ENCODE assay signal across 11 mouse cellular contexts in the genomic region with DNA sequence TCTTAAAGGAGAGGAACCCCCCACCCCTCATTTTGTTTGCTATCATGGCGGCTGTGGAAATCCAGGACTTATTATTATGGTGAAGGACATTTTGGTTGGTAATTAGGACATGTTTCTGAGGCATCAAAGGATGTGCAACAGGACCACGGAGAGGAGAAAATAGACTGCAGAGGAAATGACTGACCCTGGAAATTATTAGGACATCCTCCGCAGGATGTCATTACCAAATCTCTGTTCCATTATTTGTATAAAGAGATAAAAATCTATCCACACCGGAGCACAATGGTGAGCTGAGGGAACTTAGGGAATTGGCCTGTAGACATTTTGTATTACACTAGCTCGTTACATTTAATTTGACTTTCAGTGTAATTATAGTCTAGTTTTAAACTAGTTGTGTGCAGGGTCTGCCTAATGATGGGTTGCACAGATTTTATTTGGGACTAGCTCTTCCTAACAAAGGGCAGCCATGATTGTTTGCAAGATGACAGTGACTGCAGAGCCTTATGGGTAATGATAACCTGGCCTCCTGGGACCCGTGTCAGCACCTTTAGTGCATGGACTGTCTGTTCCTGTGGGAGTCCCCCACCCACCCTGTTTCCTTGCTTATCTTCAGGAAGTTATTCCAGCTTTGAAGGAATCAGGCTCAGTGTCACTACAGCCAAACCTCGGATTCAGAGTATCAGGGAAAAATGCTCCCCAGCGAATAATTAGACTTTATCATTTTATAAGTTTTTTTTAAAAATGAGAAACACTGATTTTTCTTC. TPM values are rescaled to one million over a fixed set of nuclear protein-coding genes. Genes with fewer than 3 reads are reported as not detected.
DNase-seq lines count a peak whose midpoint lies in the region; TF ChIP-seq lines count a peak whose summit lies in the region.
"Had no signal": no experiment of that assay in that cellular context is flagged by ENCODE, and none has a peak within 500 bp of the region (broad histone marks: within the 10 kb centered on the region; RNA-seq: fewer than 3 reads in every experiment).

No protein-coding gene starts in this region.

- 62% methylated on average over 8 of the region's 8 CpGs for WGBS in heart, embryonic 10.5 days
- 93% methylated on average over 8 of the region's 8 CpGs for WGBS in cerebellum, adult 2 months

- H3K4me3 ChIP-seq in heart, embryonic 10.5 days, result no peak overlapping the region
- no peak overlapping the region for H3K4me3 ChIP-seq in cerebellum, adult 2 months (replicated peaks; ENCODE audit: insufficient read depth, low read depth, low read length)
- H3K4me3 ChIP-seq: limb, embryonic 12.5 days; lung, embryonic 15.5 days had no signal

- intact Hi-C loops in heart, postnatal 14 days (cut with DNase I), result loop anchor here (5.0 kb wide), 1 partner anchor 36 kb away; no protein-coding TSS in a partner anchor

- DNase-seq in heart, adult 11 months, result peak; percentile 96
- DNase-seq in heart, embryonic 10.5 days (ENCODE audit: low spot score), result no peak
- DNase-seq in lung, adult 18-20 months, result peak; percentile 4 to 10
- DNase-seq in lung, postnatal 4 days, result no peak
- peak; percentile 8 to 27 for DNase-seq in heart, postnatal 14 days
- no peak for DNase-seq in yolk sac, embryonic 10.5 days (ENCODE audit: low spot score)
- no peak for DNase-seq in cerebellum, adult 2 months
- DNase-seq: cerebellum, adult 8-10 months had no signal

- TF ChIP-seq POLR2A in cerebellum, adult 2 months (IDR thresholded peaks at IDR 0.05; ENCODE audit: borderline replicate concordance, insufficient read depth, low read length), result no peak

- no peak for TF ChIP-seq CTCF in cerebellum, adult 2 months (IDR thresholded peaks at IDR 0.05; ENCODE audit: borderline replicate concordance, insufficient read depth, low read depth, low read length)

- H3K27me3 ChIP-seq in heart, embryonic 10.5 days (ENCODE audit: insufficient read depth, poor library complexity, severe bottlenecking), result no peaks in the 10 kb centered on the region
- no peaks in the 10 kb centered on the region for H3K27me3 ChIP-seq in cerebellum, adult 2 months (ENCODE audit: control insufficient read depth, insufficient read depth, low read length)
- H3K27me3 ChIP-seq: limb, embryonic 12.5 days; lung, embryonic 15.5 days had no signal

- peaks cover 14% of the 10 kb centered on the region; the same call in 1 of the 2 replicates for H3K4me1 ChIP-seq in heart, embryonic 10.5 days
- no peaks in the 10 kb centered on the region for H3K4me1 ChIP-seq in cerebellum, adult 2 months (ENCODE audit: control insufficient read depth, insufficient read depth, low read length)

- H3K9me3 ChIP-seq in heart, embryonic 10.5 days, result no peaks in the 10 kb centered on the region
- H3K9me3 ChIP-seq: limb, embryonic 12.5 days; lung, embryonic 15.5 days had no signal

- no peak overlapping the region for H3K27ac ChIP-seq in heart, embryonic 10.5 days
- no peak overlapping the region for H3K27ac ChIP-seq in cerebellum, adult 2 months (ENCODE audit: insufficient read depth, low read length)
- H3K27ac ChIP-seq: hindbrain, embryonic 14.5 days; limb, embryonic 12.5 days; lung, embryonic 15.5 days had no signal

- H3K36me3 ChIP-seq in heart, embryonic 10.5 days, result no peaks in the 10 kb centered on the region
- H3K36me3 ChIP-seq: limb, embryonic 12.5 days; lung, embryonic 15.5 days had no signal

RNA-seq across cellular contexts. Expression of gene Ptprk, which starts 38.4 kb away (rescaled TPM):
- 32.5 and 39.0 TPM in 2 replicates for polyA plus RNA-seq in heart, embryonic 10.5 days (2016; fragmentation: Nextera tagmentation; extraction: Ambion mirVana)
- total RNA-seq in heart, postnatal 14 days (2021), result 10 to 100 TPM; 33.4 TPM
- 17.7 and 19.5 TPM in 2 replicates for polyA plus RNA-seq in cerebellum, adult 2 months (2012; rRNA removed)

Comparison
In these comparisons a context has a peak if more than half of its experiments do, and no peak if none do; other contexts are left out.
1. DNase-seq: peak in heart, adult 11 months (single experiment), lung, adult 18-20 months (2 of 2) and heart, postnatal 14 days (2 of 2); none in heart, embryonic 10.5 days (single experiment), lung, postnatal 4 days (0 of 2), yolk sac, embryonic 10.5 days (single experiment) and cerebellum, adult 2 months (0 of 2).